Mouse (Mus musculus) midbrain, embryonic 11.5 days (tissue): Measurements from ENCODE around the gene Ttc9c. TPM values are rescaled to one million over a fixed set of nuclear protein-coding genes. Genes with fewer than 3 reads are reported as not detected.

ENCODE experiments used
- ATAC-seq: fragments of 200-750 bp; cut with Nextera tagmentation; 2 replicates; pipeline ENCODE4 v1.8.0; 2017; ENCODE audit warnings: moderate TSS enrichment, moderate library complexity; ENCODE audit not compliant: low FRiP score
- DNase-seq: peaks from one replicate; pipeline ENCODE4 v3.0.0; 2015; ENCODE audit warnings: low spot score; ENCODE audit errors: missing footprints
- H3K27ac ChIP-seq: fragments of 300-500 bp; sonication (generic); 2 replicates; pipeline ENCODE4 v1.5.1; 2014; ENCODE audit warnings: low read depth, low read length
- H3K27me3 ChIP-seq: fragments of 300-500 bp; sonication (generic); 2 replicates; pipeline ENCODE4 v1.6.1; 2014; ENCODE audit warnings: mild to moderate bottlenecking, low read length, moderate library complexity, mixed read lengths; ENCODE audit not compliant: control insufficient read depth, insufficient read depth
- H3K36me3 ChIP-seq: fragments of 300-500 bp; sonication (generic); 2 replicates; pipeline ENCODE4 v1.6.1; 2014; ENCODE audit warnings: mild to moderate bottlenecking, low read length, moderate library complexity, mixed read lengths; ENCODE audit not compliant: control insufficient read depth, insufficient read depth
- H3K4me1 ChIP-seq: fragments of 300-500 bp; sonication (generic); 2 replicates; pipeline ENCODE4 v1.6.1; 2014; ENCODE audit warnings: low read length; ENCODE audit not compliant: control insufficient read depth, insufficient read depth
- H3K4me2 ChIP-seq: fragments of 300-500 bp; sonication (generic); 2 replicates; pipeline ENCODE4 v1.6.1; 2014; ENCODE audit warnings: mild to moderate bottlenecking, moderate library complexity
- H3K4me3 ChIP-seq: fragments of 300-500 bp; sonication (generic); 2 replicates; pipeline ENCODE4 v1.5.1; 2014; ENCODE audit warnings: low read depth, low read length
- H3K9ac ChIP-seq: fragments of 300-500 bp; sonication (generic); 2 replicates; pipeline ENCODE4 v1.6.1; 2014; ENCODE audit warnings: low read length
- H3K9me3 ChIP-seq: fragments of 300-500 bp; sonication (generic); 2 replicates; pipeline ENCODE4 v1.6.1; 2016; ENCODE audit warnings: low read length; ENCODE audit not compliant: control insufficient read depth
- WGBS: fragments of 180-500 bp; shearing (Covaris S2); extraction: QIAGEN DNeasy Blood & Tissue Kit; methylation state at CpG from one replicate; pipeline ENCODE4 v1.1.7; 2014; 5-methylcytosine and 5-hydroxymethylcytosine counted together
- polyA plus RNA-seq: library from polyadenylated mRNA; unstranded; fragments of >200 nt; fragmentation: Nextera tagmentation; extraction: Ambion mirVana; gene quantifications from 2 replicates; pipeline ENCODE4 v1.2.1, GENCODE M21; 2014

Gene Ttc9c
- polyA plus RNA-seq, 1 experiment from 2014 or later, result 51.7 TPM

GRCm38 (mm10) chr19:8790171-8790570 lies 29.0 kb downstream of the Ttc9c start:
- 0 out of 2 replicates have a peak, but pooled peaks cover 3% of the 10 kb centered on the region for H3K4me1 ChIP-seq
- H3K27me3 ChIP-seq, result no peaks in the 10 kb centered on the region
- no peak for ATAC-seq
- no peak overlapping the region for H3K27ac ChIP-seq
- H3K9ac ChIP-seq, result no peak overlapping the region
- no peak overlapping the region for H3K4me2 ChIP-seq
- 86% methylated on average over 7 of the region's 7 CpGs for WGBS
- peaks cover 12% of the 10 kb centered on the region for H3K36me3 ChIP-seq
- DNase-seq, result no peak
- no peak overlapping the region for H3K4me3 ChIP-seq
- no peaks in the 10 kb centered on the region for H3K9me3 ChIP-seq

GRCm38 (mm10) chr19:8789171-8789570 lies 30.0 kb downstream of the Ttc9c start:
- no peak for ATAC-seq
- WGBS, result 29% methylated on average over 1 of the region's 1 CpGs
- no peak overlapping the region; the same call in 1 of the 2 replicates for H3K27ac ChIP-seq

GRCm38 (mm10) chr19:8788521-8788920 lies 30.6 kb downstream of the Ttc9c start:
- DNase-seq, result no peak
- 22% methylated on average over 3 of the region's 3 CpGs for WGBS
- no peak overlapping the region for H3K27ac ChIP-seq
- H3K4me3 ChIP-seq, result no peak overlapping the region
- H3K4me2 ChIP-seq, result no peak overlapping the region
- 0 out of 2 replicates have a peak, but pooled peaks cover 4% of the 10 kb centered on the region for H3K4me1 ChIP-seq
- H3K9me3 ChIP-seq, result no peaks in the 10 kb centered on the region
- ATAC-seq, result no peak
- H3K36me3 ChIP-seq, result peaks cover 7% of the 10 kb centered on the region
- H3K27me3 ChIP-seq, result no peaks in the 10 kb centered on the region
- no peak overlapping the region for H3K9ac ChIP-seq

More at GRCm38 (mm10) chr19:8789171-8789570, 30.0 kb downstream of the Ttc9c start:
- no peak overlapping the region for H3K4me2 ChIP-seq
- H3K9ac ChIP-seq, result no peak overlapping the region
- no peaks in the 10 kb centered on the region for H3K9me3 ChIP-seq
- no peak overlapping the region for H3K4me3 ChIP-seq
- 0 out of 2 replicates have a peak, but pooled peaks cover 4% of the 10 kb centered on the region for H3K4me1 ChIP-seq
- H3K36me3 ChIP-seq, result peaks cover 12% of the 10 kb centered on the region
- H3K27me3 ChIP-seq, result no peaks in the 10 kb centered on the region
- no peak for DNase-seq

- under 1% methylated on average over 32 of the region's 32 CpGs for WGBS
- no peaks in the 10 kb centered on the region for H3K9me3 ChIP-seq
- H3K27me3 ChIP-seq, result no peaks in the 10 kb centered on the region
- H3K36me3 ChIP-seq, result peaks cover 17% of the 10 kb centered on the region; the same call in 1 of the 2 replicates
- H3K4me1 ChIP-seq, result 0 out of 2 replicates have a peak, but pooled peaks cover 4% of the 10 kb centered on the region
- peak within 1 kb of the TSS; percentile 51; the same call in 1 of the 2 replicates for H3K27ac ChIP-seq
- peak; percentile 99 for ATAC-seq
- DNase-seq, result peak; percentile 97
- peak within 1 kb of the TSS; percentile 68 for H3K4me2 ChIP-seq
- peak within 1 kb of the TSS; percentile 73 for H3K9ac ChIP-seq
- H3K4me3 ChIP-seq, result peak within 1 kb of the TSS; percentile 78
Measured at GRCm38 (mm10) chr19:8786008-8786781, 32.9 kb downstream of the Ttc9c start, which contains the start of gene Taf6l. Gene Taf6l, minus strand, starts transcription at chr19:8786417.

DNA sequence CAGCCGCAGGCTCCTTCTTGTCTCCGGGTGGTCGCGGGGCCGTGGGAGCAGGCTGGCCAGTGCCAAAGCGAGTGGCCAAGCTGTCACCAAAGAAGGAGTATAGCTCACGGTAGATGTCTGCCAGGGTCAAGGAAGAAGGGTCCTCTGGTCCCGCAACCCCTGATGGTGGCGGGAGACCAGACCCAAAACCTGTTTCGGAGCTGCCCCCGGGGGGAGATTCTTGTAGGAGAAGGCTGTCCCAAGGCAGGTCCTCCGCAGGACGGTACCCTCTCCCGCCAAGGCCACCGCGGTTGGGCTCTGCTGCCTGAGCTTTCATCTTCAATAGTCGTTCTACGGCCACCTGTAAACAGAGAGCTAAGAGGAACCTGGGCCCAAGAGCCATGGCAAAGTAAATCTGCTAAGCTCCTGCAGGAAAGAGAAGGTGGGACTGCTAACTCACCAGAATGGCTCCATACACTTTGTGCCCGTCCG lies 44.1 kb downstream of the Ttc9c start:
- Histone ChIP-seq H3K4me3 (peak overlapping the region; percentile 74), H3K36me3 (peaks cover 10% of the 10 kb centered on the region), H3K9ac (peak overlapping the region; percentile 92), H3K27me3 (no peaks in the 10 kb centered on the region), H3K9me3 (no peaks in the 10 kb centered on the region), H3K4me1 (peaks cover 29% of the 10 kb centered on the region), H3K27ac (peak overlapping the region; percentile 96), H3K4me2 (peak overlapping the region; percentile 98)
- 6% methylated on average over 20 of the region's 20 CpGs for WGBS
- peak; percentile 91 for DNase-seq
- ATAC-seq, result peak; percentile 41; the same call in 1 of the 2 replicates

- ATAC-seq (peak; percentile 95), DNase-seq (peak; percentile 99)
- Histone ChIP-seq H3K4me1 (peaks cover 29% of the 10 kb centered on the region), H3K4me3 (peak within 1 kb of the TSS; percentile 74), H3K4me2 (peak within 1 kb of the TSS; percentile 98), H3K9ac (peak within 1 kb of the TSS; percentile 92), H3K36me3 (peaks cover 13% of the 10 kb centered on the region), H3K27me3 (no peaks in the 10 kb centered on the region), H3K9me3 (no peaks in the 10 kb centered on the region), H3K27ac (peak within 1 kb of the TSS; percentile 96)
- WGBS, result under 1% methylated on average over 68 of the region's 68 CpGs
Measured at GRCm38 (mm10) chr19:8774086-8774835, 44.9 kb downstream of the Ttc9c start, which contains the start of gene Tmem179b. Gene Tmem179b, minus strand, starts transcription at chr19:8774467.

DNA sequence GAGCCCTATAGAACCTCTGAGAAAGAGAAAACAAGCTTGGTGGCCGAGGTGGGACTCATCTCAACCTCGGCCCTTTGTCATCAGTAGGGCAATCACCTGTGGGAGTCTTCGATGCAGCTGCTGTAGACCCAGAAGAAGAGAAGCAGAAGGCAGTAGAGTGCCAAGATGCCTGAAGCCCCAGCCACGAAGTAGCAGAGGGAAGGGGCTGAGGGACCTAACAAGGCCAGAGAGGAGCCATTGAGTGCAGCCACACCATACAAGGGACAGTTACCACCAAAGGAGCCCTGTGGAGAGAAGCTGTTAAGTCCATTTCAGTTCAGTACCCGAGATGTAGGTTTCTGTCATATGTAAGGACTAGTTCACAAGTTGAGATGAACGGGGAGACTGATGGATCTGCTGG lies 45.7 kb downstream of the Ttc9c start:
- Histone ChIP-seq H3K4me3 (peak overlapping the region; percentile 74), H3K9ac (peak overlapping the region; percentile 92; the same call in 1 of the 2 replicates), H3K27ac (0 out of 2 replicates have a peak overlapping the region, but pooled peaks have one; percentile 2), H3K27me3 (no peaks in the 10 kb centered on the region), H3K9me3 (no peaks in the 10 kb centered on the region), H3K4me2 (peak overlapping the region; percentile 98), H3K4me1 (peaks cover 29% of the 10 kb centered on the region), H3K36me3 (peaks cover 15% of the 10 kb centered on the region)
- 62% methylated on average over 6 of the region's 6 CpGs for WGBS
- ATAC-seq (no peak), DNase-seq (no peak)

GRCm38 (mm10) chr19:8772996-8773395 lies 46.1 kb downstream of the Ttc9c start:
- peak overlapping the region; percentile 92; the same call in 1 of the 2 replicates for H3K9ac ChIP-seq
- DNase-seq, result no peak
- 88% methylated on average over 5 of the region's 5 CpGs for WGBS
- H3K4me3 ChIP-seq, result peak overlapping the region; percentile 74; the same call in 1 of the 2 replicates
- peak overlapping the region; percentile 98; the same call in 1 of the 2 replicates for H3K4me2 ChIP-seq
- H3K9me3 ChIP-seq, result no peaks in the 10 kb centered on the region
- no peak overlapping the region for H3K27ac ChIP-seq
- ATAC-seq, result no peak
- H3K36me3 ChIP-seq, result peaks cover 18% of the 10 kb centered on the region
- H3K27me3 ChIP-seq, result no peaks in the 10 kb centered on the region
- peaks cover 29% of the 10 kb centered on the region for H3K4me1 ChIP-seq
